Mouse (Mus musculus) neutrophil, adult 5-6 weeks (primary cell): Measurements from ENCODE around the gene Sept1. TPM values are rescaled to one million over a fixed set of nuclear protein-coding genes. Genes with fewer than 3 reads are reported as not detected.

Source experiments
- ATAC-seq: fragments of 151-379, 151-347 bp; 2 replicates; pipeline ENCODE4 v1.8.0; 2017; ENCODE audit warnings: mild to moderate bottlenecking, moderate TSS enrichment; ENCODE audit not compliant: insufficient number of reproducible peaks, poor library complexity, low FRiP score, severe bottlenecking; ENCODE audit errors: extremely low read depth
- total RNA-seq: library from RNA; stranded (forward); fragments of 200-1000 nt; gene quantifications from 2 replicates; pipeline ENCODE4 v1.2.3, GENCODE M21; 2017

Sept1 gene
- total RNA-seq, 1 experiment from 2014 or later: 189 TPM

DNA sequence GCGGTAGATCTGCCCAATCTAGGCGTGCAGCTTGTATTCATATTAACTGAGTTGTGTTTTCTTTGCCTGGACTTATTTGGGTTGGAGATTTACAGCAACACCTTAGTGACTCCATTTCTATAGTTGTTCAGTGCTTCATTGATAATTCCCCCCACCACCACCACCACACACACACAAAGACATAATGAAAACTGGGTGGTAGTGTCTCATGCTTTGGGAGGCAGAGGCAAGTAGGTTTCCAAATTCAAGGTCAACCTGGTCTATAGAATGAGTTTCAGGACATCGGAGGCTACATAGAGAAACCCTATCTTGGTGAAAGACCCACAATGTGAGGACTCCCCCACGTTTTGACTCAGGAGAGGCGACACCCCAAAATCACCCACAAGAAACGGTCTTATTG is 8.3 kb downstream of the Sept1 start:
- ATAC-seq: no peak

DNA sequence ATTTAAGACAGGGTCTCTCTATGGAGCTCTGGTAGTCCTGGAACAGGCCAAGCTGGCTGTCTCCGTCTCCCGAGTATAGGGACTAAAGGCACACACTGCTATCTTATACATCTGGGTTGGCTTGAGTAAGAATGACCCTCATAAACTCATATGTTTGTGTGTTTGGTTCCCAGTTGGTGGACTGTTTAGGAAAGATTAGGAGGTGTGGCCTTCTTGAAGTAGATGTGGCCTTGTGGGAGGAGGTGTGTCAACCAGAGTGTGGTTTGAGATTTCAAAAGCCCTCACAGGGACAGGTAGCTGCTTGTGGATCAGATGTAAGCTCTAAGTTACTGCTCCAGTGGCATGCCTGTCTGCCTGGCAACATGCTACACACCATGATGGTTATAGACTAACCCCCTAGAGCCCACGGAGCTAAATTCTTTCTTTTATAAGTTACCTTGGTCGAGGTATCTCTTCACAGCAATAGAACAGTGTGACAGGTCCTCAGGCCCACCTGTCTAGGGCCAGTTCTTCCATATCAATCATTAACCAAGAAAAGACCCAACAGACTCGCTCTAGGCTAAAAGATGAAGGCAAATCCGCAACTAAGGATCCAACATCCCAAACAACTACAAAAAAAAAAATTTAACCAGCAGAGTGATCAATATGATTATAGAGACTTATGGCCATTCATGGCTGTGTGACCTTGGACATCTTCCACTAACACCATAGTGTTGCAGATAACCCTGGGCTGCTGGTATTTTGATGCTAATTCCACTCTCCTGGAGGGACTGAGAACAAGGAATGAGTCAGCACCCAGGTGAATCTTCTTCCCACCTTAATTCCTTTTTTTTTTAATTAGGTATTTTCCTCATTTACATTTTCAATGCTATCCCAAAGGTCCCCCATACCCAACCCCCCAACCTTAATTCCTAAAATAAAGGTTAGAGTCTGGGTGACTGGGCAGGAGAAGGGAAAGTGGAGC is 9.1 kb downstream of the Sept1 start:
- ATAC-seq: no peak

DNA sequence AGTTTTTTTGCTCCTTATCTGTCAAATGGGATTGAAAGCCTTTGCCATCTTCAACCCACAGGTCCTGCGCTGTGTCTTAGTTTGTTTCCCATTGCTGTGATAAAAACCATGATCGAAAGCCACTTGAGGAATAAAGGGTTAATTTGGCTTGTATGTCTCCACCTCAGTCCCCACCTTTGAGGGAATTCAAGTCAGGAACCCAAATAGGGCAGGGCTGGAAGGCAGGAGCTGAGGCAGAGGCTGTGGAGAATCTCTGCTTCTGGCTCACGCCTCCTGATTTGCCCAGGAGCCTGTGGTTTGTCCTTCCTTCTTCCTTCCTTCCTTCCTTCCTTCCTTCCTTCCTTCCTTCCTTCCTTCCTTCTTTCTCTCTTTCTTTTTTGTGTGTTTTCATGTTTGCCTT is 9.8 kb downstream of the Sept1 start:
- no peak for ATAC-seq

DNA sequence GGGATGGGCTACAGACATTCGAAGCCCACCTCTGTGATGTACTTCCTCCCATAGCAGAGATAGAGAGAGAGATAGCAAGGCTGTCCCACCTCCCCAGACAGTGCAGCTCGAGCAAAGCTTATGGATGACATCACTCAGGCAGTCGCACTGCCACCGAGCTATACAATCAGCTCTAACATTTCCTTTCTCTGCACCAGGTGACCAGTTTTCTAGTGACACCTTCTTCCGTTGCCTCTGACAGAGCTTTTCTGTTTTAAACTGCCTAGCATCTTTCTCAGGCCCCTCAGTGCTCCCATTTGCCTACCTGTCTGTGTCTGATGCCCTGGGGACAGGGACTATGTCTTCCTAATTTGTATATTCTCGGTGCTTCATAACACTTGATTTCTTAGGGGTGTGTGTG is 12.5 kb downstream of the Sept1 start:
- ATAC-seq: no peak

DNA sequence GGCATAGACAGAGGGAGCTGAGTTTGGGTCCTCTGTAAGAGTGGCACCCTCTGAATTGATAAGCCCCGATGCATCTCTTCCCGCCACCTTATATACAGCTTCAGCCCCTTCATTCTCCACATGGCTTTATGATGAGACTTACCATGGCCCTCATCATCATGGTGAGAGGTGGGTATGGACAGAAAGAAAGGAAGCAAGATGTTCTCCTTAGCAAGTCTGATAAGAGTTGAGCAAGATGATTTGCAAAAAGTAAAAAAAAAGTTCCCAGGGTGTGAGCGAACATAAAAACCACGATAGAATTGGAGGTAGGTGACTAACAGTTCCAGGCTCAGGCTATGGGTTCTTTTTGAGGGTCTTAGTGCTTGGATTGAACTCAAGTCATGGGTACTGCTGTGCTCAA is 14.3 kb downstream of the Sept1 start:
- no peak for ATAC-seq

DNA sequence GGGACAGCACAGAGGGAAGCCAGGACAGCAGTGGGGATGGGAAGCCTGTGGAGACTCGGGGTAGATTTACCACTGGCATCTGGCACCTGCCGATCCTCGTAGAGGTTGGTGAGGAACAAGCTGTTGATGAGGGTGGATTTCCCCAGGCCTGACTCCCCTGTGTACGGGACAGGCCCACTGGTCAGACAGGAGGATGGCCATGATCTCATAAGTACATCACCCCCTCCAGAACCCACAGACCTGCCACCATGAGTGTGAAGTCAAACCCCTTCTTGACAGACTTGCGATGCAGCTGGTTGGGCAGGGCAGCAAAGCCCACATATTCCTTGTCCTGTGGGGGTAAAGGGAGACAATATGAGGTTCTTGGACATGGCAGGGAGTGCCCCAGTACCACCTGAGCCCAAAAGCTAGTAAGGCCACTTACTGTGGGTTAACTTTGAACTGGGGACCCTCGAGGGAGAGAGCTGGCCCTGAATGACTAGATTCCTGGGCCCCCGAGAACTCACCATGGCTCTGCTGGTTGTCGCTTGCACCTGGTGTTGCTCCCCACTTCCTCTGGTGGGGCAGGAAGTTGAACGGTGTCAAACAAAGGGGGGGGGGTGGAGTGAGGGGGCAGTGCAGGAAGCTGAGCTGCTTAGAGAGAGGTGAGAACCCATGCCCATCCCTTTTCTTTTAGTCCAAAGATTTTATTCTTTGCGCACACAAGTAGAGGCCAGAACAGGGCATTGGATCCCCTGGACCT is 14.9 kb downstream of the Sept1 start:
- ATAC-seq: peak; percentile 73

DNA sequence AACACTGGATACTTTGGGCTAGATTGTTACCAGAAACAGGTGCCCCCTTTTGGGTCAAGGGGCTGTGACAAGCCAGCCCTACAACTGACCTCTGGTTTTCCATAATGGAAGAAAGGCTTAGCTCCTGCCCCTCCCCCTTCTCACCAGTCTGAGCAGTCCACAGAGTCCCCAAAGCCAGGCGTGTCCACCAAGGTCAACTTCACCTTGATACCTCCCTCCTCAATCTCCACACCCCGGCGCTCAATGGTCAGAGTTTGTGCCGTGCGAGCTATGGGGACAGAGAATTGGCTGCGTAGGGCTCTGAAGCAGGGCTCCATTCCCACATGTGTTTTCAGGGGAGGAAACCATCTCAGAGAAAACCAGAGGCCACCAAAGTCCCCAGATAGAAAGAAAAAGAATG is 15.5 kb downstream of the Sept1 start:
- ATAC-seq: no peak

DNA sequence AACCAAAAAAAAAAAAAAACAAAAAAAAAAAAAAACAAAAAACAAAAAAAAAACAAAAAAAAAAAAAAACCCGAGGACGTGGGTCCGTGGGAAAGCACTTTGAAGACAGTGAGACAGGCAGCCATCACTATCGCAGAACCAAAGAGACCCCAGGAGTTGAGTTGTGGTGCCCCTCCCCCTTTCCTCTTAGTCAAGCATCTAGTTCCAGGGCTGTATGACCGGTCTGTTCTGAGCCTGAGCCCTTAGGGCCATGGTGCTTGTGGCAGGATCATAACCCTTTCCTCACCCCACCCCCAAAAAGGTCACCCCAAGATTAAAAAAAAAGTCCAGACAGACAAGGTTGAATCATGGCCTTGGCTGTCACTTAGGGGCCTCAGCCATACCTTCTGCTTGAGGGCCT is 16.6 kb downstream of the Sept1 start:
- ATAC-seq: no peak

DNA sequence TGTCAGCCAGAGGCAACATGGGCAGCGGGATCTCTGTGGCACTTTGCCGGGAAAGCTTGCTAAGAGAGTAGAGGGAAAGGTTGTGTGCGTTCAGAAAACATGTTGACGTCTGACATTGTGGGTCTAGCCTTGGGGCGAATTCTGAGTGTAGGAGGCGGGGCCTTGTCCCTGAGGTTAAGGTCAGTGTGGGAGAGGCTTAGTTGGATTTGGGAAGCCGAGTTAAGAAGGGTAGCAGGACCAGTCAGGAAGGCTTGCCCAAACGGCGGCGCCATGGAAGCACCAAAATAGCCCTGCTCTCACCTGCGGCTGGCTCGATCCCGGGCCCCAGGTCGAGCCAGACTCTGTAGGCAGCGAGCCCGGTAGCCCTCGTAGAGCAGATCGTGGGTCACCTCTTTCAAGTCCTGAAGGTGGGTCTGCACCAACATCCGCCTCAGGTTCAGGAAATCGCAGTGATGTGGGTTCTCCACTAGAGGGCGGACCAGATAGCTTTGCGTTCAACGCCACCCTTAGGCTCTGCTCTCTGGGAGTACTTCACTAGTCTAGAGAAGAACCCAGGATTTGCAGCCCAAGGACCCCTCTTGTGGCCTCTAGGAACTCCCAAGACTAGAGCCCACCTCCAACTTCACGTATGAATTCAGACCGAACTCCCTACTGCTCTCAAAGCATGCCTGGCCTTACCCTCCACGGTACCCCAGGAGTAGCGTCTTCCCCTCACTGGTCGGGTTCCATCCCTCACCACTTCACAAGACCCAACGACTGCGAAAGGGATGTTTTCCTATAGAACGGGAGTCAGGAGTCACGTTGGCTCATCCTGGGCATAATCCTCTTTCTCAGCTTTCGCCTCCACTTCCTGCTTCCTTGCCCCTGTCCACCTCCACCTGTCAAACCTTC is 17.7 kb downstream of the Sept1 start:
- peak; percentile 59 for ATAC-seq

DNA sequence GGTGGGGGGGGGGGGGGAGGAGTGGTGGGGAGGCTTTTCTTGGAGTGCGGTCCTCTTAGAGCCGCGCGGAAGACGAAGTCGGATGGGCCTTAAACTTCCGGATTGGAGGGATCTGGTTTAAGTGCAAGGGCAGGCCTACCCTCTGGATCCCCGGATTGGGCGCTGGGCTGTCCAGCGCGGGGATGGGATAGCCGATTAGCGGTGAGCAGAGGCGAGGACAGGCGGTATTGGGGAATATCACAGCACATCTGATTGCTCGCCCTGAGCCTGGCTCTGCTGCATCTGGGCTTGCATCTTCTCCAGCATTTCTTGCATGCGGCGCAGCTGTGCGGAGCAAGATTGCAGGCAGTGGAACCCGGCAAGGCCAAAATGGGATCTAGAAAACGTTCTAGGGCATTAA is 18.4 kb downstream of the Sept1 start:
- ATAC-seq: no peak

DNA sequence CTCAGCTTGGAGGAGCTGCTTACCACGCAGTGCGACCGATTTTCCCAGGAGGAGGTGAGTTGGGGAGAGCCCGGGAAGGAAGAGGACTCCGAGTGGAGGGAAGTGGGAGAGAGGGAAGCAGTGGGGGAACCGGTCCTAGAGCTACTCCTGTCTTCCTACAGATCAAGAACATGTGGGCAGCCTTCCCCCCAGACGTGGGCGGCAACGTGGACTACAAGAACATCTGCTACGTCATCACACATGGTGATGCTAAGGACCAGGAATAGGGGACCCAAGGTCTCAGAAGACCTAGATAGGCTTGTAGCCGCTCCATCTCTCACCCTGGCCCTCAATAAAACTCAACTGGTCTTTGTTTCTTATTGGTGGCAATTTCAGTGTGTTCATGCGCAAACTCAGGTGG is 19.0 kb downstream of the Sept1 start:
- ATAC-seq: no peak

DNA sequence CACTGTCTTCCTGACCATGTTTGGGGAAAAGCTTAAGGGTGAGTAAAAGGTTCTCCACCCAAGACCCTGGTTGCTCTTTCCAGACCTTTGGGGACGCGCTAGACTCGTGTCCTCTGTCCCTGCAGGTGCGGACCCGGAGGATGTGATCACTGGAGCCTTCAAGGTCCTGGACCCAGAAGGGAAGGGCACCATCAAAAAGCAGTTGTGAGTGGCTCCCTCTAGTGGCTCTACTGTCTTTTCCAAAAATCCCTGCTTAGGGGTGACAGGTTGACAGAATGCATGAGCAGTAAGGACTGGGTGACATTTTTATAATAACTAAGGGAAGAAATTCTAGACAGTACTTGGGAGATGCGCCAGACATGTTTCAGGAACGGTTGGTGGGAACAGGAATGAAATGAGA is 19.4 kb downstream of the Sept1 start:
- ATAC-seq: no peak

DNA sequence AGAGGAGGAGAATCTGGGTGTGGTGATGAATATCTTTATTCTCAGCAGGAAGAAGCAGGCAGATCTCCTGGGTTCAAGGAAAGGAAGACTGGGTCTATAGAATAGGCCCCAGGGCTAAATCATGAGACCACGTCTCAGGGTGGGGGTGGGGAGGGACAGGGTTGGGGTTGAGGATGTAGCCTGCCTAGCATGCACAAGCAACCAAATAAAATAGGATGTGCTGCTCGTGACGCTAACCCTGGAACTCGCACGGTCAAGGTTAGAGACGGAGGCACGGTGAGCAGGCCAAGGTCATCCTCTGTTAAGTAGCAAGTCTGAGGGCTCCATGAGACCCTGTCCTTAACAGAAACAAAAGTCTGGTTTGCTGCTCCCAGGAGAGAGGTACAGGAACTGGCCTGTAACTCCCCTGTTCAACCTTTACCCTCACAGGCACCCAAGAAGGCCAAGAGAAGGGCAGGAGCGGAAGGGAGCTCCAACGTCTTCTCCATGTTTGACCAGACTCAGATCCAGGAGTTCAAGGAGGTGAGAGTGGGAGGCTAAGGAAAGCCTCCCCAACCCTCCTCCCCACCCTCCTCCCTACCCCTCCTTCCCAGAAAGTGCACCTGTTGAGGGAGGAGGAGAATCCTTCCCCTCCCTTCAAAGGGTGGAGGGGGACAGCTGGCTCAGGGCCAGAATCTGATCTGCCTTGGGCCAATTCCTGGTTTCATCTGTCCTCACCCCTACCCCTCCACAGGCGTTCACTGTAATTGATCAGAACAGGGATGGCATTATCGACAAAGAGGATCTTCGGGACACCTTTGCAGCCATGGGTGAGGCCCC is 20.3 kb downstream of the Sept1 start:
- no peak for ATAC-seq

DNA sequence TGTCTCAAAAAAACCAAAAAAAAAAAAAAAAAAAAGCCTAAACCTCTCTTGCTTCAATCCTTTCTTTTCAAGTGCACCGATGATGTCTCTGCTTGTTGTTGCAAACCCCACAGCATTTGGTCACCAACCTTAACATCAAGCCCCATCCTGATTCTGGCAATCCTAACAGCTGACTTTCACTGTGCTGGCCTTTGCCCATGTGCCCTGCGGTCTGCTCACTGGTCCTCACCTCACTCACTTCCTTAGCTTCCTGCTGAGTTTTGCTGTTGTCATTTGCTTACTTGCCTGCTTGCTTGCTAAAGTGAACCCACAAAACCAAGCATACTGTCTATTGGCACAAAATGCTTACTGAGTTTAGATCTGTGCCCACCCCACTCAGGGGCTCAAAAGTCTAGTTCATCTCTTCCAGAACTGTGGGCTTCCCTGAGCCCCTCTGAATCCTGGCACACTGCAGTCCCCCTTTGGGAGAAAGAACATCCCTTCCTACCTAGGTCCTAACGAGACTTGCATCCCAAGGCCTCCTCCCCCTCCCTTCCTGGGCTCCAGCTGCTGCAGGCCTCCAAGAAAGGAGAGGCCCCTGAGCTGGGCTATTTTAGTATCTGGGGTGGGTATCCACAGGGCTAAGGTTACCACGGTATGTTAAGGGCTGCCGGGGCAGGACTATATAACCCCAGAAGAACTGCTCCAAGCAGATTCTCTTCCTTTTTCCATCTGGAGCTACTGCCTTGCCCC is 21.8 kb downstream of the Sept1 start:
- ATAC-seq: no peak

DNA sequence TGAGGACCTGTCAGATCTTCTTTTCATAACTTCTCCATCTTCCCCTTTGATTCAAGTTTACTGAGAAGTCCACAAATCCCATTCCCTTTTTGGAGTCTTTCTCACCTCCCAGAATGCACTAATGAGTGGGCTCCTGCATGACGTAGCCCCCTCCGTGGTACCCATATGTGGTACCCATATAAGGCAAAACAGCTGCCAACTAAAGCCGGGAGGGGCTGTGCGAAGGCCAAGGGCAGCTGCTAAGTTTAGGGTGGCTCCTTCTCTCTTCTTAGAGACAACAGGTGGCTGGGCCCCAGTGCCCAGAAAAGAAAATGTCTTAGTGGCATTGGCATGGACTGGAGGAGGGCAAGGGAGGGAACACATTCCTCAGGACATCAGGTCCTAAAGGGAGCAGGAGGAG is 22.7 kb downstream of the Sept1 start:
- no peak for ATAC-seq

DNA sequence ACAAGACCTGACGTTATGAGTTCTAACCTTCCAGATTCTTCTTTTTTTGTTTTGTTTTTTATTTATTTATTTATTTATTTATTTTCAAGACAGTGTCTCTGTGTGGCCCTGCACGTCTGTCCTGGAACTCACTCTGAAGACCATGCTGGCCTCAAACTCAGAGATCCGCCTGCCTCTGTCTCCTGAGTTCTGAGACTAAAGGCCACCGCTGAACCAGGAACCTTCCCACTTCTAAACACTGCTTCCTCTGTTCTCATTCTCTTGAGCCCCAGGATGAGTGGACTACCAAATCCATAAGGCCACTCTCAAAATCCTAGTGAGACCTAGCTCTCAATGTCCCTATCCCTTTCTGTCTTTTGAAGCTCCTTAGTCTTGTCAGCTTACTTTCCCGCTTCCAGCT is 23.1 kb downstream of the Sept1 start:
- ATAC-seq: no peak

DNA sequence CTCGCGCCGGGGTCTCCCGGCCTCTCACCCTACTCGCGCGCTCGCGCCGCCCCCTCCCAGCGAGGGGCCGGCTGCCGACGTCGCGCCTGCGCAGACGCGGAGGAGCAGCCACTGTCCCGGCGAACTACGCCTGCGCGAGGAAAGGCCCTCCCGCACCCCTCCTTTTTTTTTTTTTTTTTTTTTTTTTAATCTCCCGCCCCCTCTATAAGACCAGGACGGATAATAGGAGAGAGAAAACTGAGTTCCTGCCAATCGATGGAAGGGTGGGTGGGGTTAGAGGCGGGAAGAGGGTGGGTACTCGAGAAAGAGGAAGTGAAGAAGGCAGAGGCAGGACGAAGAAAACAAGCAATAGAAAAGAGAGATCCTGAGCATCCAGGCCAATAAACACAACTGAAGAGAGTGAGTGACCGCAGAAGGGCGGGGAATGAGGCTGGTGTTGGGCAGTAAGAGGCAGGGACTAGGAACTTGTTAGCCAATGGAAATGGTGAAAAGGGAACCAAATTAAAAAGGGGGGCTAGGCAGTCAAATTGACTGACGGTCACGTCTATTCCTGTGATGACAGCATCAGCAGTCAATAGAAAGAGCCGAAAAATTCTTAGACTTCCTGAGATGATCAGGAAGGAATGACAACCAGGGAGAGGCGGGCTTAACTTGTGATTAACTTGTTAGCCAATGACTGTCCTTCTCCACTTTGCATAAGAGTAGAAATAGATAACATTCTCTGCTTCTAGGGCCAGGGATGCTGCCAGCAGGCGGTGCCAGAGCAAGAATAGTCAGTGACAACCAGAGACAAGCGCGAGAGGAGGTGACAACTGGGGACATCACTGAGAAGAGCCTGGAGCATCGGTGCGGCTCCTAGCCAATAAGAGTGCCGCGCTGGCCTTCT is 24.1 kb downstream of the Sept1 start, which contains the start of gene Mylpf:
TSS of gene Mylpf (plus strand) at position 338 of the 886 bp plus-strand sequence.
- peak; percentile 82 for ATAC-seq
